Mouse (Mus musculus) c-Kit-positive CD71-positive TER-119-negative erythroid progenitor cells, embryonic 14.5 days (primary cell): ENCODE results near the gene Fmo6.

Source experiments
- DNase-seq: peaks from one replicate; pipeline ENCODE4 v3.0.0-alpha.2; 2013; ENCODE audit warnings: low read depth

The Fmo6 gene

GRCm38 (mm10) chr1:162912085-162912484 lies 25.2 kb downstream of the Fmo6 start:
- DNase-seq, result no peak

DNA sequence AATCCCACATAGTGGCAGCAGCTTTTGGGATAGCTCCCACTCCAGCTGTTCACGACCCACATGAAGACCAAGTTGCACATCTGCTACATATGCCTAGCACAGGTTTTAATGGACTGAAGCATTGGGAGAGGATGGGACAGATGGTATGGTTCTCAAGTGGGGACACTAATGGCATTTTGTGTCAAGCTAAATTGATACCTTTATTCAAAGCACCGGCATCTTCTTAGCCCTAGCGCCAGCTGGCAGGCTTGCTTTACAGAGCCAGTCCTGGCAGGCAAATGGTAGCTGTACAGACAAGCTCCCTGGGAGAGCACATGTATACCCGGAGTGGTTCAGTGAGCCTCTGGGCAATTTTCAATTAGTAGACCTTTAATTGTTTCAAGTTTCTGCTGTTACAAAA lies 35.4 kb downstream of the Fmo6 start:
- no peak for DNase-seq

DNA sequence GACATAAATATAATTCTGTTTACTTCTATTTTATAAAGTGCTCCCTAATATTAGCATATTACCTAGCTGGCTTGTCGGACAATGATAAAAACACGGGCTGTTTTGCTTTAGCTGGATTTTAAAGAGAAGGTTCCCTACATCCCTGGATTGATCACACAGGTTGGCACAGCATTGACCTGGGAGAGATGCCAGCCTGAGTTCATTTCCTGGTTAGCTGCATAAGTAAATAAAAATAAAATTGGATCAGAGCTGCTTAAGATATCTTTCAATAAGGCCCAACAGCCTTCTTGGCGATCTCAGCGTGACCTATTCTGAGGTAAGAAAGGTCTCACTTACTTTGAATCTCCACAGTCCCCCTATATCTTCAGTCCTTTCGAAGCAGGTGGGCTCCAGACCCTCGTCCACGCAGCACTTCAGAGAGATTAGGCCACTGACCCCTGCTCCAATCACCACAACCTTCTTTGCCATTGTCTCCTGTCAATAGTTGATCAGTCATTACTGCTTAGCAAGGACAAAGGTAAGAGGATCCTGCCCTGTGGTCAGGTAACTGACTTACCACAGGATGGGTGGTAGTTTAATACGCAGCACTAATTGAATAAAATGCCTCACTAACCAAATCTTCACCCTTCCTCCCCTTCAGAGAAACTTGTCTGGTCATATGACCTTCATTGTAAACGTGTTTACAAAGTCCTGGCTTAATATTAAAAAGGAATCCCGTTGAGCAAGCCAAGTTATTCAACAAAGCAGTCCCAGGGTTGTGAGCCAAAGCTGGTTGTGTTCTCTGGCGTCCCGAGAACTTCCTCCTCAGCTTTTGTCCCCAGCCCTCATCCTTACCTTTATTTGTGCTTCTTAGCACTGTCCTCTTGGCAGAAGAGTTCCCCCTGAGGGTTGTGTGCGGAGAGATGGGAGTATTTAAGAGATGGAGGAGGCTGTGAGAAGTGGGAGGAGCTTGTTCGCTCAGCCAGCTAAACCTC lies 39.2 kb downstream of the Fmo6 start, which contains the start of gene Fmo2:
Fmo2 (minus strand) TSS at position 889 of the 974 bp plus-strand sequence.
- no peak for DNase-seq

DNA sequence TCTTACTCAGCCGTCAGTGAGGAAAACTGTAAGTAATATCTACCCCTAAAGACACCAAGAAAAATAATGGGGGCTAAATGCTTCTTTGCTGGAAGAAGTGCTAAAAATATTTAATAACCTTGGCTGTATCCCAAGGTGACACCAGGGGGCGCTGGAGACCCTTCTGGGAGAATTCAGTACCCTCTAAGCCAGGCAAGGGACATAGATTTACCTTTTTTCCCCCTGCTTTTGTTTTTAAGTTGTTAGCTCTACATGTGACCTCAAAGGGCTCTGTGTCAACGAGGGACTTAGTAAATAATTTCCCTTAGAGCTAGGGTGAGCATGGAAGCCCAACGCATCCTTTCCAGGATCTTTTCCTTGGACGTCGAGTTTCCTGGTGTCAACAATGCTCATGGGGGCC lies 41.4 kb downstream of the Fmo6 start:
- DNase-seq, result peak; percentile 34

DNA sequence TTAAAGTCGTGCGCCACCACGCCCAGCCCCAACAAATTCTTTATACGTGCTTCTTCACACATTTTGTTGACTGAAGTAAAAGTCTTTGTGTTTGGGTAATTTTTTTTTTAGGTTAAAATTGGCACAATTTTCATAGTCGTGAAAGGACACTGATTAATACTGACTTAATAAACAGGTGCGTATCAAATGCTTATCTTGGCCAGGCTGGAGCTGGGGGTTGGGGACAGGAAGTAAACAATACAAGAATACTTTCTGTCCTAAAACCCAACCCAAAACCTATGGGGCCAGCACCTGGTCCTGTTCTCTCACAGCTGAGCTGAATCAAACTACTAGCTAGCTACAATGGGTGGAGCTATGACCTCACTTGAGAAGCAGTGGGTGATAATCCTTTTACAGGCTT lies 44.3 kb downstream of the Fmo6 start:
- DNase-seq, result no peak

- DNase-seq, result no peak
These were observed 45.3 kb downstream of the Fmo6 start for GRCm38 (mm10) chr1:162891980-162892451.

- DNase-seq, result no peak
These were observed 48.7 kb downstream of the Fmo6 start for GRCm38 (mm10) chr1:162888646-162889045.

DNA sequence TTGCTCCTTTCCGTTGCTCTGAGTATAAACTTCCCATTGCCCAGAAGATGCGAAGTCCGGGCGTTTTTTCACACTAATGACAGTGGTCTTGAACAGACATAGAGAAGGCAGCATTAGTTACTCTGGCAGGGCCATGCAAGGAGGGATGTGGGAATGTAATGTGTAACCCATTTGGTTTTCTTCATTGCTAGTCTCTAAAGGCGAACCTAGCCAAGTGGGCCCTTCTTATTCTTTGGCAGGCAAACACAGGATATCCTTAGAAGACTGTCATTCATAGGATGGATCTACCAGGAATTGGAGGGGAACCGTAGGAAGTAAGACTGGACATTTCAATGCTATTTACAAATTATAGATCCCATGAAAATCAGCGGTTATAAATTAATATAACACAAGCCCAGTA lies 49.7 kb downstream of the Fmo6 start:
- DNase-seq, result no peak

- no peak for DNase-seq
These were observed 51.0 kb downstream of the Fmo6 start for GRCm38 (mm10) chr1:162886138-162886816.

DNA sequence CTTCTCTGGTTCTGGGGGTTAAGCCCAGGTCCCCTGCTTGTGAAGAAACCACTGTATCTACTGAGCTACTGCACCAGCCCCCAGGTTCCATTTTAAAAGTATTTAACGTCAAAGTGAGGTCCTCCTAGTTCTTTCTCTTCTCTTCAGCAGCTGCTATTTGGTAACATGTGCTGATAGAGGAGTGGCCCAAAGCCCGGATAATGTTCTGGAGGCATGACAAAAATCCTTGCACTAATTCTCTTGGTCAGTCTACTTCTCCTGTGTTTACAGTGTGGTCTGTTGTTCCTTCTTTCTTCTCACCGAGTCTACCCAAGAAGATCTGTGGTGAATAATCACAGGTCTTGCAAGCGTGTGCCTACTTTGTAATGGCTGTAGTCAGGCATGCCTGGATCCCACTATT lies 54.6 kb downstream of the Fmo6 start:
- DNase-seq, result no peak

DNA sequence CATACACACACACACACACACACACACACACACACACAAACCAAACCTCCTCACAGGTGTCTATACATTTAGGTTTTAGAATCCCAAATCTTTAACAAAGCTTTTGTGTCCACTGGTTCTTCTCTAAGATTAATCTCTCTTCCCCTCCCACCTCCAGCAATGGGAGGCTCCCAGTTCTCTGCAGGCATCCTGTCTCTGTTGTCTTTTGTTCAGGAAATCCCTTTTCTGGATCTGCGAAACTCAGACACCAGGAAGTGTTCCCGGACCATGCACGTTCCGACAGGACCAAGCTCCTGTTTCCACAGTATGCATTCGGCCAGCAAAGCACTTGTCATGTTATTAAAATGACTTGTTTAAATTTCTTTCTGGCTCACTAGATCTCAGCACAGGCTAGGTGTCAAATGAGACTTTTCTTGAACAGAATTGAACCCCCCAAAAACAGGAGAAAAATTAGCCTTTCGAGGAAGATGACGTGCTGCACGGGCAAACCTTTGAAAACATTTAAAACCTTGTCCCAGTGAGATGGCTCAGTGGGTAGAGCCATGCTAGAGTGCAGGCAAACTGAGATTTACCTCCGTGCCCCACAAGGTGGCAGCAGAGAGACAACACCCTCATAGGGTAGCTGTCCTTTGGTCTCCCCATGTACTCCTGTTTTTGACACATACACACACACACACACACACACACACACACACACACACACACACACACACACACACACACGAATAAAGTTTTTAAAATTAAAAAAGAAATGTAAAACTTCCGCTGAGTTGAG lies 57.5 kb downstream of the Fmo6 start:
- no peak for DNase-seq

GRCm38 (mm10) chr1:162875091-162875490 lies 62.2 kb downstream of the Fmo6 start:
- no peak for DNase-seq

DNA sequence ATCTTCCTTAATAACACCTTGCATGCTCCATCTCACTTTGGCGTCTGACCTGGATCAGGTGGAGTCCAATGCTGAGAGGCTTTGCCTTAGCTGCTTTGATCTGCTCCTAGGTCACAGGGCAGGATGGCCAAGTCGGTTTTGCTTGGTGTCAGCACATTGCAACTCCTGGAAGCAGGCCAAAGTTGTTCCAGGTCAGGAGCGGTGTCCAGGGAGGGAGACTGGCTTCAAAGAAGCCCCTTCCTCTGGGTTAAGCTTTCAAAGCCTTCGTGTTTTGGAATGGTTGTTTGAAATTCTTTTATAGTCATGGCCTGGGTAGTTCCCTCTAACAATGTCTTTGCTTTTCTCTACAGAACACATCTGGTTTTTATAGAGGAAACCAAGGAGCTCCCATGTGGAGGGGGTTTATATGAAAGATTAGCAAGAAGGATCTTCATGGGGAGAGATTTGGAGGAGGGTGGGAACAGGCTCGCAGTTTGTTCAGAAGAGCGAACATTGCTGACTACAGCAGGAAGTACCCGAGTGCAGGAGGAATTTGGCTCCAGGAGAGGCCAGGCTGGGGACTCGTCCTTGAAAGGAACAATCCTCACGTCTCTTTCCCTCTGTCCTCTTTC lies 65.5 kb downstream of the Fmo6 start:
- DNase-seq, result no peak

DNA sequence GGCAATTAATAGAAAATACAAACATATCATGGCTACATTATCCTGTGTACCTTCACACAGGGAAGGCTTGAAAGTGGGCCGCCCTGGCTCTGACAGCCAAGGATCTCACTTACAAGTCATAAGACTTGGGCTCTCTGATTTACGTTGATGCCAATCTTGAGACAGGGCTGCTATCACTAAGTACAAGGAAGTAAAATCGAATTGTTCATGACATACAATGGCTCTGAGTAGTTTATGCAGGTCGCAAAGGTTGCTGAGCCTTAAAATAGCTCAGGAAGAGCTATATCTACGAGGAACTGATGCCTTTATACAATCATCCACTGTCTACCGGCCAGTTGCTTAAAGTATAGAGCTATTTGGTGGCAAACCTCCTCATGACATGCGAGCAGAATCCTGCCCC lies 66.3 kb downstream of the Fmo6 start:
- DNase-seq, result no peak

DNA sequence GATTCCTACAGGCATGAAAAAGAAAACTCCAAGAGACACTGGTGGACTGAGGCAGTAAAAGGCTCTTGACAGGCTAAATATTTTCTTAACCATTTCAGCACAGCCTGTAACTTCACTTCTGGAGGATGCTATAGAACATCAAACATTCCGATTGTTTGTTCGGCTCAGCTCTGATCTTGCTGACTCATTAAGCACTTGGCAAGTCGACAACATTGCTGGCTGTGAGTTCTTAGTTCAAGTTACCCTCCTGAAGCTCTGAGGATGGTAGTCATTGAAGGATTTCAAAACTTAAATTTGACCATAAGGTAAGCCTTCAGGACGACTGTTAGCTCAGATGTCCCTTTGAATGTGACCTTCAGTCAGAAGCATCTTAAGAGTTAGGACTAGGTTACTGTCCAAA lies 69.9 kb downstream of the Fmo6 start:
- DNase-seq, result no peak
